Mouse (Mus musculus) limb, embryonic 14.5 days (tissue): Measurements from ENCODE around the gene Nlrp6. TPM values are rescaled to one million over a fixed set of nuclear protein-coding genes. Genes with fewer than 3 reads are reported as not detected.

ENCODE experiments used
- ATAC-seq: fragments of 200-750 bp; cut with Nextera tagmentation; 2 replicates; pipeline ENCODE4 v1.8.0; 2017; ENCODE audit warnings: low read depth, moderate number of reproducible peaks, moderate TSS enrichment; ENCODE audit not compliant: low FRiP score
- DNase-seq: peaks from one replicate; pipeline ENCODE4 v3.0.0-alpha.2; 2015; ENCODE audit warnings: low spot score
- H3K27ac ChIP-seq: fragments of 300-500 bp; sonication (generic); replicated peaks from 2 replicates; pipeline ENCODE4 v1.5.1; 2014; ENCODE audit warnings: low read depth, mild to moderate bottlenecking, low read length, moderate library complexity, mixed read lengths
- H3K27me3 ChIP-seq: fragments of 300-500 bp; sonication (generic); 2 replicates; pipeline ENCODE4 v1.6.1; 2014; ENCODE audit warnings: low read length, mixed read lengths; ENCODE audit not compliant: control insufficient read depth, insufficient read depth
- H3K36me3 ChIP-seq: fragments of 300-500 bp; sonication (generic); 2 replicates; pipeline ENCODE4 v1.6.1; 2014; ENCODE audit warnings: mild to moderate bottlenecking, low read length, moderate library complexity, mixed read lengths; ENCODE audit not compliant: control insufficient read depth, insufficient read depth
- H3K4me1 ChIP-seq: fragments of 300-500 bp; sonication (generic); 2 replicates; pipeline ENCODE4 v1.6.1; 2014; ENCODE audit warnings: antibody characterized with exemption, low read length, mixed read lengths; ENCODE audit not compliant: control insufficient read depth, insufficient read depth
- H3K4me2 ChIP-seq: fragments of 300-500 bp; sonication (generic); replicated peaks from 2 replicates; pipeline ENCODE4 v1.6.1; 2014; ENCODE audit warnings: low read depth, mild to moderate bottlenecking, low read length, moderate library complexity; ENCODE audit not compliant: severe bottlenecking
- H3K4me3 ChIP-seq: fragments of 300-500 bp; sonication (generic); replicated peaks from 2 replicates; pipeline ENCODE4 v1.5.1; 2014; ENCODE audit warnings: low read length
- H3K9ac ChIP-seq: fragments of 300-500 bp; sonication (generic); 2 replicates; pipeline ENCODE4 v1.6.1; 2014; ENCODE audit warnings: mild to moderate bottlenecking, low read depth, low read length, moderate library complexity; ENCODE audit not compliant: severe bottlenecking
- H3K9me3 ChIP-seq: fragments of 300-500 bp; sonication (generic); 2 replicates; pipeline ENCODE4 v1.6.1; 2016; ENCODE audit warnings: low read length; ENCODE audit not compliant: control insufficient read depth
- POLR2A ChIP-seq: fragments of 200-500 bp; IDR thresholded peaks from 2 replicates; pipeline ENCODE4 v1.8.0; 2012; ENCODE audit warnings: inconsistent platforms, mild to moderate bottlenecking, moderate library complexity, borderline replicate concordance; ENCODE audit not compliant: insufficient read depth, insufficient read length; ENCODE audit errors: extremely low read depth
- WGBS: fragments of 180-500 bp; shearing (Covaris S2); extraction: QIAGEN DNeasy Blood & Tissue Kit; methylation state at CpG from one replicate; pipeline ENCODE4 v1.1.7; 2014; 5-methylcytosine and 5-hydroxymethylcytosine counted together
- polyA plus RNA-seq, 2 experiments: library from polyadenylated mRNA; depleted of rRNA in 1 of 2; stranded (reverse) in 1 of 2; unstranded in 1 of 2; fragments of >200 nt; fragmentation: Nextera tagmentation in 1 of 2; extraction: Ambion mirVana in 1 of 2; gene quantifications; 2 replicates each; pipeline versions ENCODE4 v1.2.1 to v1.2.3; 2012 to 2014

Nlrp6 gene
- polyA plus RNA-seq, 2 experiments: 0.05 TPM; not detected in 1

- no peak overlapping the region for H3K27ac ChIP-seq
- H3K36me3 ChIP-seq: peaks cover 36% of the 10 kb centered on the region
- TF ChIP-seq POLR2A: no peak
- H3K27me3 ChIP-seq: no peaks in the 10 kb centered on the region
- no peak overlapping the region for H3K4me3 ChIP-seq
- H3K4me2 ChIP-seq: no peak overlapping the region
- no peak for DNase-seq
- H3K4me1 ChIP-seq: peaks cover 27% of the 10 kb centered on the region
- H3K9me3 ChIP-seq: no peaks in the 10 kb centered on the region
- H3K9ac ChIP-seq: no peak overlapping the region
- no peak for ATAC-seq
- WGBS: 69% methylated on average over 4 of the region's 4 CpGs
Measured at GRCm38 (mm10) chr7:140943356-140943755, 22.7 kb downstream of the Nlrp6 start.

- H3K4me3 ChIP-seq: no peak overlapping the region
- TF ChIP-seq POLR2A: no peak
- no peak for ATAC-seq
- peaks cover 44% of the 10 kb centered on the region for H3K36me3 ChIP-seq
- no peak overlapping the region for H3K27ac ChIP-seq
- DNase-seq: no peak
- WGBS: 89% methylated on average over 7 of the region's 7 CpGs
- H3K4me2 ChIP-seq: no peak overlapping the region
- H3K9ac ChIP-seq: no peak overlapping the region
- no peaks in the 10 kb centered on the region for H3K9me3 ChIP-seq
- H3K27me3 ChIP-seq: no peaks in the 10 kb centered on the region
- H3K4me1 ChIP-seq: peaks cover 22% of the 10 kb centered on the region
Measured at GRCm38 (mm10) chr7:140944236-140944635, 23.5 kb downstream of the Nlrp6 start.

GRCm38 (mm10) chr7:140945247-140945646 lies 24.5 kb downstream of the Nlrp6 start:
- H3K9ac ChIP-seq: no peak overlapping the region
- no peak for TF ChIP-seq POLR2A
- no peak overlapping the region for H3K4me2 ChIP-seq
- WGBS: 91% methylated on average over 5 of the region's 5 CpGs
- no peak for ATAC-seq
- H3K4me1 ChIP-seq: peaks cover 16% of the 10 kb centered on the region
- no peak overlapping the region for H3K4me3 ChIP-seq
- no peak overlapping the region for H3K27ac ChIP-seq
- H3K36me3 ChIP-seq: peaks cover 54% of the 10 kb centered on the region
- no peaks in the 10 kb centered on the region for H3K27me3 ChIP-seq
- no peak for DNase-seq
- no peaks in the 10 kb centered on the region for H3K9me3 ChIP-seq

DNA sequence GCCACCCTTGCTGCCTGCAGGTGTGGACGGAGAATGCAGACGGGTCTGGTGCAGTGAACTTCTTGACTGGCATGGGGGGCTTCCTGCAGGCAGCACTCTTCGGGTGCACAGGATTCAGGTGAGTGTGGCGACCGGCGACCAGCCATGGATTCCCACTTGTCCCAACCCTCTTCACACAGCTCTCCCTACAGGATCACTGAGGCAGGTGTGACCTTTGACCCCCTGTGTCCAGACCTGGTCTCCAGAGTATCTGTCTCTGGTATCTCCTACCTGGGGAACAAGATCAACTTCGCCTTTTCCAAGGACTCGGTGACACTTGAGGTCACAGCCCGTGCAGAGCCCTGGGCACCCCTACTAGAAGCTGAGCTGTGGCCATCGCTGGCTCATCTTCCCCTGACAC lies 25.6 kb downstream of the Nlrp6 start:
- WGBS: 95% methylated on average over 10 of the region's 10 CpGs
- H3K9me3 ChIP-seq: no peaks in the 10 kb centered on the region
- TF ChIP-seq POLR2A: no peak
- H3K27me3 ChIP-seq: no peaks in the 10 kb centered on the region
- no peak overlapping the region for H3K4me3 ChIP-seq
- H3K36me3 ChIP-seq: peaks cover 55% of the 10 kb centered on the region
- H3K9ac ChIP-seq: no peak overlapping the region
- ATAC-seq (no peak), DNase-seq (no peak)
- H3K4me2 ChIP-seq: no peak overlapping the region
- peaks cover 22% of the 10 kb centered on the region for H3K4me1 ChIP-seq
- no peak overlapping the region for H3K27ac ChIP-seq

GRCm38 (mm10) chr7:140946980-140947379 lies 26.3 kb downstream of the Nlrp6 start:
- H3K27me3 ChIP-seq: no peaks in the 10 kb centered on the region
- no peaks in the 10 kb centered on the region for H3K9me3 ChIP-seq
- no peak overlapping the region for H3K9ac ChIP-seq
- H3K4me2 ChIP-seq: no peak overlapping the region
- peaks cover 55% of the 10 kb centered on the region for H3K36me3 ChIP-seq
- 56% methylated on average over 7 of the region's 7 CpGs for WGBS
- peaks cover 28% of the 10 kb centered on the region for H3K4me1 ChIP-seq
- no peak for TF ChIP-seq POLR2A
- DNase-seq: no peak
- no peak overlapping the region for H3K4me3 ChIP-seq
- no peak overlapping the region for H3K27ac ChIP-seq
- no peak for ATAC-seq

- H3K4me1 ChIP-seq: peaks cover 31% of the 10 kb centered on the region
- DNase-seq: no peak
- TF ChIP-seq POLR2A: no peak
- no peaks in the 10 kb centered on the region for H3K9me3 ChIP-seq
- WGBS: 92% methylated on average over 8 of the region's 8 CpGs
- H3K36me3 ChIP-seq: peaks cover 66% of the 10 kb centered on the region
- no peak overlapping the region for H3K9ac ChIP-seq
- no peak overlapping the region for H3K4me2 ChIP-seq
- H3K4me3 ChIP-seq: no peak overlapping the region
- no peak for ATAC-seq
- no peaks in the 10 kb centered on the region for H3K27me3 ChIP-seq
- no peak overlapping the region for H3K27ac ChIP-seq
Measured at GRCm38 (mm10) chr7:140948161-140948560, 27.5 kb downstream of the Nlrp6 start.
